Mouse (Mus musculus): ENCODE data around the gene Krt17. TPM values are rescaled to one million over a fixed set of nuclear protein-coding genes. Genes with fewer than 3 reads are reported as not detected.
"Not testable (repeated sequence)": the region's sequence is repeated elsewhere in the genome, so short reads cannot be mapped to it uniquely, and the experiment has no call there.

The Krt17 gene
- total RNA-seq, 2 experiments from 2014 or later: not detected

GRCm38 (mm10) chr11:100269821-100270332 lies 9.0 kb upstream of the Krt17 start, which contains the start of gene Krt42:
TSS of gene Krt42 (minus strand) at chr11:100269871.
- ATAC-seq (replicated peaks; ENCODE audit: low FRiP score, poor library complexity, severe bottlenecking): no peak

DNA sequence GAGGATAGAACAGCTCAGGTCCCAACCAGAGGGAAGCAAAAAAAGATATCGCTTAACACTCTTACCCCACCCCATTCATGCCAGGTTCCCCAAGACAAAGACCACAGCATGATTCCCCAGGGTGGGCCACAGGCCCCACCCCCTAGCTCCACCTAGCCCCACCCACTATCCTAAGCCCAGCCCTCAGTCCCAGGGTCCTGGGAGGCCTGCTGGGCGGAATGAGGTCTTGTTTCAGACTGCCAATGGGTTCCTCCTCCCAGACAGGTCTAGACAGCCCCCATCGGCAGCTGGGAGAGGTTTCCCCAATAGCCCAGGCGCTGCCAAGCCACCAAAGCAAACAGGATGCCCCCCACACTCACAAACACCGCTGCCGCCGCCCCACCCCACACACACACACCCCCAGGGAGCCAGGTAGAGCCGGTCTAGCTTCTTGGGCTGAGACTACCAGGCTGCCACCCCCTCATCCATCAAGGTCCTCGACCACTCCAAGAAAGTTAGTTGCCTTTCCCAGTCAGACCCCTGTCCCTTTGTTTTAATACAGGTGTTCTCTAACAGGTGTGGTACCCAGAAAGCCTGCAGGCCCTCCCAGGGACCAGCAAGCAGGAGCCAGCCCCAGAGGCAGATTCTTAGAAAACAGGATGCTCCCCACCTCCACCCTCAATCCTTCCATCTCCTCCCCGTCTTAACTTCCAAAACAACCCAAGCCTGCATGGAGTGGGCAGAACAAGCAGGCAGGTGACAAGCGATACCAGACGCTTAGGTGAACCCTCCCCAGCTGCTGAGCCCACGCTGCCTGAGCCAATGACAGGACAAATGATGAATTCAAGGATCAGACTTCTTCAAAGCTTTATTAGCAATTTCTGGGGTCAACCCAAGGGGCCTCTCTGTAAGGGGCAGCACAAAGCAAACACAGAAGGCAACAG lies 1.5 kb upstream of the Krt17 start:
- no peak for ATAC-seq (replicated peaks; ENCODE audit: low FRiP score, poor library complexity, severe bottlenecking)

DNA sequence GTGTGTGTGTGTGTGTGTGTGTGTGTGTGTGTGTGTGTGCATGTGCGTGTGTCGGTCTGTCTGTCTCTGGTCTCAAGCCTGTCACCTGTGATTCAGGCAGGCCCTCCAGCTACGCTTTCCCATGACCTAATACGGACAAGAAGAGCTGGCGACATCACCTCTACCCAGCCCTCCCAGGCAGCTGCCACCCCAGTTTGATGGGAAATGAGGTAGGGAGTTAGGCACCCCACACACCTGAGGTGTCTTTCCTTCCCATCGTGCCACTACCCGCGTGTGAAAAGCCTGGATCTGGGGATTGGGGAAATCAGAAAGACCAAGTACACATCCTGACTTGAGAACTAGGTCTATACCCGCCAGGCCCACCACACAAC lies 391 bp upstream of the Krt17 start:
- no peak for ATAC-seq (replicated peaks; ENCODE audit: low FRiP score, poor library complexity, severe bottlenecking)

DNA sequence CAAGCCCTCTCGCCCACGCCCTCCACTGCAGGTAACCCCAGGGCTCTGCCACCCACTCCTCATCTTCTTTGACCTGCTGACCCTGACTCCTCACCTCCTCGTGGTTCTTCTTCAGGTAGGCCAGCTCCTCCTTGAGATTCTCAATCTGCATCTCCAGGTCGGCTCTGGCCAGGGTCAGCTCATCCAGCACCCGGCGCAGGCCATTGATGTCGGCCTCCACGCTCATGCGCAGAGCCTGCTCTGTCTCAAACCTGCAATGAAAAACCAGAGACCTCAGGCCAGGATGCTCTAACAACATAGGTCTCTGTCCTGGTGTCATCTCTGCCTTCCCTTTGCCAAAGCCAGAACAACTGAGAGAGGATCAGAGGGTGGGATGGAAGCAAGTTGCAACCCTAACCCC lies 1.8 kb downstream of the Krt17 start:
- no peak for ATAC-seq (replicated peaks; ENCODE audit: low FRiP score, poor library complexity, severe bottlenecking)

DNA sequence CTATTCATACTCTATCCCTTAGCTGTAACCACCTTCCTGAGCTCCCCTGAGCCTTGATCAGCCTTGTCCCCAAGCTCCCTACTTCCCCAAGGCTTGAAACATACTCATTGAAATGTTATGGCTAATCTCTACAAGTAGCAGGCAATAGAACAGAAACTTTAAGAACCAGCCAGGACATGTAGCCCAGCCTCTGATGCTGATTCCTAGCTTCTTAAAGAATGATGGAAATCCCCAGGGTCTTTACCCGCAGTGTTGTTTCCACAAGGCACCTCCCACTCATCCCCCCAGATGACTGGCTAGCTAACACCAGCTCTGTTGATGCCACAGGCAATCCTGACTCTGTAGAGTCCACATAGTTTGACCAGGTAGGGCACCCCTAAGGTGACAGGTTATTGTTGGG lies 2.9 kb downstream of the Krt17 start:
- no peak for ATAC-seq (replicated peaks; ENCODE audit: low FRiP score, poor library complexity, severe bottlenecking)

GRCm38 (mm10) chr11:100255514-100255913 lies 5.3 kb downstream of the Krt17 start:
- no peak for ATAC-seq (replicated peaks; ENCODE audit: low FRiP score, poor library complexity, severe bottlenecking)

DNA sequence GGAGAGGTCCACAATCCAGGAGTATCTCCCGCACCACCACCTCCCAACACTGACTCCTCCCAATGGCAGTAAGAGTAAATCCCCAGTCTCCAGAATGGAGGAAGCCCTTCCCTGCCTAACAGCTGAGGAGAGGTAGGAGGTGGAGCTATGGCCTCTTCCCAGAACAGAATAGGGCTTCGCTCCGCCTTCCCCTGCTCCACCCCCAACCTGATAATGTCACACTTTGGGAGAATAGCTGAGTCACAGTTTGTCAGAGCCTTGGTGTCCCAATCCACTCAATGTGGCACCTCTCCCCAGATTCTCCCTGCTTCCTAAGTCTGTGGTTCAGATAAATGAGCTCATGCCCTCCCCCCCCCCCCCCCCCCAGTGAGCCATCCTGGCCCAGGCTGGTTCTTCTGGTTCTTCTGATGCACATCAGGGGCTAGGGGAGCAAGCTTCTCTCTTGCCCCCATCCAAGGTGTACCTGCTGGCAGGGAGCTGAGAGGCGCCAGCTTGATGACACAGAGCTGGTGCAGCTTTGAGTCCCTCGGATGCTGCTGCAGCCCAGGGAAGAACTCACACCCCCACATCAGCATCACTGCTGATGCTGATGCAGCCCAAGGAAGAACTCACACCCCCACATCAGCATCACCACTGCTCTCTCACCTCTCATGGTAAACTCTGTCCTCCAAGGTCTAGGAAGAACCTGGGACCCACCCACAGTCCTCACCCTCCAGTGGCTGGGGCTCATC lies 6.3 kb downstream of the Krt17 start:
- ATAC-seq (replicated peaks; ENCODE audit: low FRiP score, poor library complexity, severe bottlenecking): no peak

GRCm38 (mm10) chr11:100248852-100249465 lies 11.9 kb downstream of the Krt17 start, which contains the start of gene Krt16:
TSS of gene Krt16 (minus strand) at chr11:100248902.
- ATAC-seq (replicated peaks; ENCODE audit: low FRiP score, poor library complexity, severe bottlenecking): no peak

DNA sequence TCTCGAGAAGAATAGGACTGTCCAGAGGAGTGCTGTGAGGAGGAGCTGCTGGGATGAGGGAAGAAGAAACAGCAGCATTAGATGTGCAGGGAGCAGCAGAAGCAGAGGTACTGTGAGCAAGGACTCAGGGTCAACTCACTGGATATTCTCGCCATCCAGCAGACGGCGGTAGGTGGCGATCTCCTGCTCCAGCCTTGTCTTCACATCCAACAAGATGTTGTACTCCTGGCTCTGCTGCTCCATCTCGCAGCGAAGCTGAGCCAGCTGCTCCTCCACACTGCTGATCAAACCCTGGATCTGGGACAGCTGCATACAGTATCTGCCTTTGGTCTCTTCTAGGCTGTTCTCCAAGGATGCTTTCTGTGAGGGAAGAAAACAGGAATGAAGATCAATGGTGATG lies 14.4 kb downstream of the Krt17 start:
- not testable (repeated sequence) for ATAC-seq (replicated peaks; ENCODE audit: low FRiP score, poor library complexity, severe bottlenecking)

- ATAC-seq (replicated peaks; ENCODE audit: low FRiP score, poor library complexity, severe bottlenecking): not testable (repeated sequence)
Observed at GRCm38 (mm10) chr11:100240272-100240671, 20.6 kb downstream of the Krt17 start.

DNA sequence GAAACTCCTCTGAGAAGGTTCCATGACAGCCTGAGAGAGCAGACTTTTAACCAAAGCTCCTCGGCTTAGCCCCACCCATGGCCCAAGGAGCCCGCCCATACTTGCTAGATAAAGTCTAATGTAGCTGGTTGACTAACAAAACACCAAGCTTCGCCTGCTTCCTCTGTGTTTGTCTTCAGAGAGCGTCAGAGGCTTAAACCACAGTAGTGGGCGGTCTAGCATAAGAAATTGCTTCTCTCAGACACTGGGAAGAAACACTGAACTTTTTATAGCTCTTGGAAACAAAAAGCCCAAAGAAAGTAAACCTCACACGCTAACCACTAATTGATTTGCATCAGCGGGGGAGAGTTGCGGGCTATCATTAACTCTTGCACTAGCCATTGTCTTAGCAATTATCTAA lies 39.1 kb downstream of the Krt17 start:
- ATAC-seq (replicated peaks; ENCODE audit: low FRiP score, poor library complexity, severe bottlenecking): no peak

- no peak for ATAC-seq (replicated peaks; ENCODE audit: low FRiP score, poor library complexity, severe bottlenecking)
Observed at GRCm38 (mm10) chr11:100219304-100219703, 41.5 kb downstream of the Krt17 start.

DNA sequence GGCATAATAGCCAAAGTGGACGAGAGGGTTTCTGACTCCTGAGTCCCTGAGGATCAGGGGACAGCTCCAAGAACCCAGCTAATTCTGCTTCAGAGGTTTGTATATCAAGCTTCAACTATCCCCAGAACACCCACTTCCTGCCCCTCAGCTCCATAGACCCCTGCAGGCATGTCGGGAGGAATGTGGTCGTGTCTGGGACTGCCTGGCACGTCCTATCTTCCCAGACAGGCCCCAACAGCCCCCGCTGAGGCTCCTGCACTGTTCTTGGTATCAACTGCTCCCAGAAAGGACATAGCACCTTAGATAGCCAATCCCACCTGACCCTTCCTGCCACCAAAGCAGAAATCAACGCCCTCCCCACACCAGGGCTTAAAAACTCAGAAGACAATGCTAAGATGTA lies 52.3 kb downstream of the Krt17 start:
- ATAC-seq (replicated peaks; ENCODE audit: low FRiP score, poor library complexity, severe bottlenecking): no peak

GRCm38 (mm10) chr11:100207498-100207897 lies 53.3 kb downstream of the Krt17 start, which contains the start of gene Krt14:
TSS of gene Krt14 (minus strand) at chr11:100207548.
- no peak for ATAC-seq (replicated peaks; ENCODE audit: low FRiP score, poor library complexity, severe bottlenecking)

Other genes with a start within 250 kb of the Krt17 start
- not detected in 2 replicates for gene Krt33a, start 244.8 kb downstream of the Krt17 start, total RNA-seq (2015; ENCODE audit: low replicate concordance)
- not detected in 2 replicates for gene Krt33a, start 244.8 kb downstream of the Krt17 start, total RNA-seq (2017; ENCODE audit: low replicate concordance)
- not detected in 2 replicates for gene Krt33b, start 231.2 kb downstream of the Krt17 start, total RNA-seq (2015; ENCODE audit: low replicate concordance)
- gene Krt33b, start 231.2 kb downstream of the Krt17 start, total RNA-seq (2017; ENCODE audit: low replicate concordance): not detected in 2 replicates
- gene Krt34, start 219.5 kb downstream of the Krt17 start, total RNA-seq (2015; ENCODE audit: low replicate concordance): not detected in 2 replicates
- gene Krt34, start 219.5 kb downstream of the Krt17 start, total RNA-seq (2017; ENCODE audit: low replicate concordance): not detected in 2 replicates
- not detected in 2 replicates for gene Krt31, start 210.5 kb downstream of the Krt17 start, total RNA-seq (2015; ENCODE audit: low replicate concordance)
- not detected in 2 replicates for gene Krt31, start 210.5 kb downstream of the Krt17 start, total RNA-seq (2017; ENCODE audit: low replicate concordance)
- not detected in 2 replicates for gene Krt32, start 172.8 kb downstream of the Krt17 start, total RNA-seq (2015; ENCODE audit: low replicate concordance)
- gene Krt32, start 172.8 kb downstream of the Krt17 start, total RNA-seq (2017; ENCODE audit: low replicate concordance): not detected in 2 replicates
- not detected in 2 replicates for gene Krt35, start 164.8 kb downstream of the Krt17 start, total RNA-seq (2015; ENCODE audit: low replicate concordance)
- gene Krt35, start 164.8 kb downstream of the Krt17 start, total RNA-seq (2017; ENCODE audit: low replicate concordance): not detected in 2 replicates
- not detected in 2 replicates for gene Krt36, start 155.4 kb downstream of the Krt17 start, total RNA-seq (2015; ENCODE audit: low replicate concordance)
- gene Krt36, start 155.4 kb downstream of the Krt17 start, total RNA-seq (2017; ENCODE audit: low replicate concordance): not detected in 2 replicates
- not detected in 2 replicates for gene Krt13, start 139.5 kb downstream of the Krt17 start, total RNA-seq (2015; ENCODE audit: low replicate concordance)
- not detected in 2 replicates for gene Krt13, start 139.5 kb downstream of the Krt17 start, total RNA-seq (2017; ENCODE audit: low replicate concordance)
- gene Krt15, start 125.1 kb downstream of the Krt17 start, total RNA-seq (2015; ENCODE audit: low replicate concordance): not detected in 2 replicates
- gene Krt15, start 125.1 kb downstream of the Krt17 start, total RNA-seq (2017; ENCODE audit: low replicate concordance): not detected in 2 replicates
- gene Krt19, start 112.4 kb downstream of the Krt17 start, total RNA-seq (2015; ENCODE audit: low replicate concordance): not detected in 2 replicates
- gene Krt19, start 112.4 kb downstream of the Krt17 start, total RNA-seq (2017; ENCODE audit: low replicate concordance): not detected in 2 replicates
- not detected in 2 replicates for gene Krt9, start 67.8 kb downstream of the Krt17 start, total RNA-seq (2015; ENCODE audit: low replicate concordance)
- 0.28 TPM in 1 of 2 replicates, not detected in the other for gene Krt9, start 67.8 kb downstream of the Krt17 start, total RNA-seq (2017; ENCODE audit: low replicate concordance)
- not detected in 2 replicates for gene Krt14, start 53.5 kb downstream of the Krt17 start, total RNA-seq (2015; ENCODE audit: low replicate concordance)
- not detected in 2 replicates for gene Krt14, start 53.5 kb downstream of the Krt17 start, total RNA-seq (2017; ENCODE audit: low replicate concordance)
- not detected in 2 replicates for gene Krt16, start 12.1 kb downstream of the Krt17 start, total RNA-seq (2015; ENCODE audit: low replicate concordance)
- not detected in 2 replicates for gene Krt16, start 12.1 kb downstream of the Krt17 start, total RNA-seq (2017; ENCODE audit: low replicate concordance)
- not detected in 2 replicates for gene Krt42, start 8.8 kb upstream of the Krt17 start, total RNA-seq (2015; ENCODE audit: low replicate concordance)
- not detected in 2 replicates for gene Krt42, start 8.8 kb upstream of the Krt17 start, total RNA-seq (2017; ENCODE audit: low replicate concordance)
- 580 and 688 TPM in 2 replicates for gene Eif1, start 58.9 kb upstream of the Krt17 start, total RNA-seq (2015; ENCODE audit: low replicate concordance)
- gene Eif1, start 58.9 kb upstream of the Krt17 start, total RNA-seq (2017; ENCODE audit: low replicate concordance): 168 and 350 TPM in 2 replicates
- not detected in 2 replicates for gene Gast, start 73.4 kb upstream of the Krt17 start, total RNA-seq (2015; ENCODE audit: low replicate concordance)
- not detected in 2 replicates for gene Gast, start 73.4 kb upstream of the Krt17 start, total RNA-seq (2017; ENCODE audit: low replicate concordance)
- not detected in 2 replicates for gene Hap1, start 95.1 kb upstream of the Krt17 start, total RNA-seq (2015; ENCODE audit: low replicate concordance)
- gene Hap1, start 95.1 kb upstream of the Krt17 start, total RNA-seq (2017; ENCODE audit: low replicate concordance): not detected in 2 replicates
- gene Jup, start 136.7 kb upstream of the Krt17 start, total RNA-seq (2015; ENCODE audit: low replicate concordance): 1.5 and 2.3 TPM in 2 replicates
- gene Jup, start 136.7 kb upstream of the Krt17 start, total RNA-seq (2017; ENCODE audit: low replicate concordance): 0.28 and 1.8 TPM in 2 replicates
- gene P3h4, start 153.8 kb upstream of the Krt17 start, total RNA-seq (2015; ENCODE audit: low replicate concordance): not detected in 2 replicates
- not detected in 2 replicates for gene P3h4, start 153.8 kb upstream of the Krt17 start, total RNA-seq (2017; ENCODE audit: low replicate concordance)
- not detected in 2 replicates for gene Fkbp10, start 154.7 kb upstream of the Krt17 start, total RNA-seq (2015; ENCODE audit: low replicate concordance)
- gene Fkbp10, start 154.7 kb upstream of the Krt17 start, total RNA-seq (2017; ENCODE audit: low replicate concordance): not detected in 2 replicates
- gene Nt5c3b, start 180.8 kb upstream of the Krt17 start, total RNA-seq (2015; ENCODE audit: low replicate concordance): 2.1 and 10.0 TPM in 2 replicates
- gene Nt5c3b, start 180.8 kb upstream of the Krt17 start, total RNA-seq (2017; ENCODE audit: low replicate concordance): 1.7 and 6.3 TPM in 2 replicates
- gene Klhl10, start 180.9 kb upstream of the Krt17 start, total RNA-seq (2015; ENCODE audit: low replicate concordance): not detected in 2 replicates
- gene Klhl10, start 180.9 kb upstream of the Krt17 start, total RNA-seq (2017; ENCODE audit: low replicate concordance): not detected in 2 replicates
- gene Klhl11, start 211.7 kb upstream of the Krt17 start, total RNA-seq (2015; ENCODE audit: low replicate concordance): 2.3 and 3.7 TPM in 2 replicates
- 5.3 and 7.2 TPM in 2 replicates for gene Klhl11, start 211.7 kb upstream of the Krt17 start, total RNA-seq (2017; ENCODE audit: low replicate concordance)

Data from erythroblast, adult 5-6 weeks (primary cell).